Mouse (Mus musculus) forebrain, embryonic 10.5 days (tissue): Measurements from ENCODE around the gene Edn3. TPM values are rescaled to one million over a fixed set of nuclear protein-coding genes. Genes with fewer than 3 reads are reported as not detected.

Source experiments
- DNase-seq: peaks from one replicate; pipeline ENCODE4 v3.0.0-alpha.2; 2017; ENCODE audit warnings: low spot score; ENCODE audit errors: extremely low spot score
- H3K27ac ChIP-seq: fragments of 300-500 bp; sonication (generic); 2 replicates; pipeline ENCODE4 v1.5.1; 2016; ENCODE audit warnings: mild to moderate bottlenecking
- H3K27me3 ChIP-seq: fragments of 300-500 bp; sonication (generic); 2 replicates; pipeline ENCODE4 v1.6.1; 2016; ENCODE audit warnings: mild to moderate bottlenecking; ENCODE audit not compliant: poor library complexity, severe bottlenecking
- H3K36me3 ChIP-seq: fragments of 300-500 bp; sonication (generic); replicated peaks from 2 replicates; pipeline ENCODE4 v1.6.1; 2016; ENCODE audit warnings: mild to moderate bottlenecking, moderate library complexity
- H3K4me1 ChIP-seq: fragments of 300-500 bp; sonication (generic); 2 replicates; pipeline ENCODE4 v1.6.1; 2016
- H3K4me3 ChIP-seq: fragments of 300-500 bp; sonication (generic); 2 replicates; pipeline ENCODE4 v1.5.1; 2016; ENCODE audit warnings: mild to moderate bottlenecking, moderate library complexity
- H3K9me3 ChIP-seq: fragments of 300-500 bp; sonication (generic); 2 replicates; pipeline ENCODE4 v1.6.1; 2016; ENCODE audit warnings: mild to moderate bottlenecking, moderate library complexity
- WGBS: fragments of 180-500 bp; shearing (Covaris S2); methylation state at CpG from one replicate; pipeline ENCODE4 v1.1.7; 2016; 5-methylcytosine and 5-hydroxymethylcytosine counted together
- polyA plus RNA-seq: library from polyadenylated mRNA; unstranded; fragments of >200 nt; fragmentation: Nextera tagmentation; extraction: Ambion mirVana; gene quantifications from 2 replicates; pipeline ENCODE4 v1.2.1, GENCODE M21; 2016

Gene Edn3
- 8.1 and 8.8 TPM in 2 replicates for polyA plus RNA-seq

GRCm38 (mm10) chr2:174760479-174761121 is at the start of gene Edn3:
Gene Edn3 (plus strand): TSS chr2:174760619.
- DNase-seq: peak; percentile 52
- H3K27ac ChIP-seq: peak within 1 kb of the TSS; percentile 83
- no peaks in the 10 kb centered on the region for H3K36me3 ChIP-seq
- WGBS: 2% methylated on average over 44 of the region's 48 CpGs
- H3K4me1 ChIP-seq: peaks cover 20% of the 10 kb centered on the region
- peaks cover 44% of the 10 kb centered on the region for H3K27me3 ChIP-seq
- H3K4me3 ChIP-seq: peak within 1 kb of the TSS; percentile 60
- no peaks in the 10 kb centered on the region for H3K9me3 ChIP-seq

GRCm38 (mm10) chr2:174712043-174712442 is 48.4 kb upstream of the Edn3 start:
- Histone ChIP-seq H3K27me3 (no peaks in the 10 kb centered on the region), H3K27ac (no peak overlapping the region), H3K4me3 (no peak overlapping the region), H3K9me3 (no peaks in the 10 kb centered on the region), H3K4me1 (no peaks in the 10 kb centered on the region), H3K36me3 (no peaks in the 10 kb centered on the region)
- WGBS: 95% methylated on average over 1 of the region's 1 CpGs
- no peak for DNase-seq

GRCm38 (mm10) chr2:174715938-174716337 is 44.5 kb upstream of the Edn3 start:
- H3K27ac ChIP-seq: no peak overlapping the region
- DNase-seq: no peak
- no peak overlapping the region for H3K4me3 ChIP-seq
- H3K27me3 ChIP-seq: no peaks in the 10 kb centered on the region
- H3K4me1 ChIP-seq: no peaks in the 10 kb centered on the region
- no peaks in the 10 kb centered on the region for H3K9me3 ChIP-seq
- H3K36me3 ChIP-seq: no peaks in the 10 kb centered on the region

- 96% methylated on average over 4 of the region's 4 CpGs for WGBS
- Histone ChIP-seq H3K9me3 (no peaks in the 10 kb centered on the region), H3K36me3 (no peaks in the 10 kb centered on the region), H3K4me1 (0 out of 2 replicates have a peak, but pooled peaks cover 5% of the 10 kb centered on the region), H3K27me3 (no peaks in the 10 kb centered on the region), H3K4me3 (no peak overlapping the region), H3K27ac (no peak overlapping the region)
- DNase-seq: no peak
These were observed 42.6 kb upstream of the Edn3 start for GRCm38 (mm10) chr2:174717857-174718256.

DNA sequence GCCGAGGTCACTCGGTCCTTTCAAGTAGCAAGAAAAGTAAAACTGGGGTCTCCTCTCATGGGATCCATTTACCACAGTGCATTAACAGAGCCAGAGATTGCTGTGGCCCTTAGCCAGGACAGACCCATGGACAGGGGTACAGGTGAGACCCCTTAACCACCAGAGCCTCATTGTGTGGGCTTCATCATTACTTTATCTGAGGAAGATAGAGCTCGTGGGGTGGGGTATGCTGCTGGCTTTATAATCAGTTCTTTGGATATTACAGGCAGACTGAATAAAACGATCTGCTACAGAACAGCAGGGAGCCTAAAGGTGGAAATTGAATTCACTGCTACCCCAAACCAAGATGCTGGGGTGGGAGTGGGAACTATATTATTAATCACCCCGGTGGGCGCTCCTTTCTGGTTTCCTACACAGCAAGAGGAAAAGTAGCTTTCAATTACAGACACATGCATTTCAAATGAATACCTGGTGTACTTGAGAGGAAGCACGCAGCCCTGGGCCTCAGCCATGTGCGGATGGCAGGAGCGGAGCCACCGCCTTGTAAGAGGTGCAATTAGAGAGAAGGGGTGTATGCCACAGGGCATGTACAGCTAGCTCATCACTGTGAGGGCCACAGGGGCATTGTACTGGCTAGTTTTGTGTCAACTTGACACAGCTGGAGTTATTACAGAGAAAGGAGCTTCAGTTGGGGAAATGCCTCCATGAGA is 33.1 kb upstream of the Edn3 start:
- DNase-seq: peak; percentile 17
- WGBS: 68% methylated on average over 10 of the region's 10 CpGs
- H3K27me3 ChIP-seq: peaks cover 49% of the 10 kb centered on the region
- peaks cover 34% of the 10 kb centered on the region for H3K4me1 ChIP-seq
- H3K9me3 ChIP-seq: no peaks in the 10 kb centered on the region
- no peak overlapping the region for H3K27ac ChIP-seq
- H3K4me3 ChIP-seq: no peak overlapping the region
- no peaks in the 10 kb centered on the region for H3K36me3 ChIP-seq

GRCm38 (mm10) chr2:174731939-174732338 is 28.5 kb upstream of the Edn3 start:
- Histone ChIP-seq H3K4me3 (no peak overlapping the region), H3K4me1 (peaks cover 12% of the 10 kb centered on the region), H3K36me3 (no peaks in the 10 kb centered on the region), H3K27ac (no peak overlapping the region), H3K9me3 (no peaks in the 10 kb centered on the region), H3K27me3 (peaks cover 21% of the 10 kb centered on the region)
- no peak for DNase-seq
- 90% methylated on average over 5 of the region's 5 CpGs for WGBS

DNA sequence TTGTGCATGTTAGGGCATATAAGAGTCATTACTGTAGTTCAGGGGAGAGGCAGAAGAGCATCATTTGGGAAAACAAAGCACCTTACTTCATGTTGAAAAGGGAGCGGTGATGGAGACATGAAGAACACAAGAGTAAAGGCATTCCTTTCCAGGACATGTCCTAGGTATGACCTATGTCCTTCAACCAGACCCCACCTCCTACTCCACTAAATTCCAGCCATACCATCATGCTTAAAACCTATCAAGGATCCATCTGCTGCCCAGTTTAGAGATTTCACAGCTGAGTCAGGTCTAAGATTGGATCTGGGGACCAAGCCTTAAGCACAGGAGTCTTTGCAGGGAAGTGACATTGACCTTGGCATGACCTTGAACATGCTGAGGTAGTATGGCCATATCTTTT is 25.1 kb upstream of the Edn3 start:
- no peaks in the 10 kb centered on the region for H3K9me3 ChIP-seq
- H3K27ac ChIP-seq: no peak overlapping the region
- no peaks in the 10 kb centered on the region for H3K27me3 ChIP-seq
- DNase-seq: no peak
- H3K36me3 ChIP-seq: no peaks in the 10 kb centered on the region
- H3K4me1 ChIP-seq: peaks cover 5% of the 10 kb centered on the region
- H3K4me3 ChIP-seq: no peak overlapping the region
- 92% methylated on average over 1 of the region's 1 CpGs for WGBS

DNA sequence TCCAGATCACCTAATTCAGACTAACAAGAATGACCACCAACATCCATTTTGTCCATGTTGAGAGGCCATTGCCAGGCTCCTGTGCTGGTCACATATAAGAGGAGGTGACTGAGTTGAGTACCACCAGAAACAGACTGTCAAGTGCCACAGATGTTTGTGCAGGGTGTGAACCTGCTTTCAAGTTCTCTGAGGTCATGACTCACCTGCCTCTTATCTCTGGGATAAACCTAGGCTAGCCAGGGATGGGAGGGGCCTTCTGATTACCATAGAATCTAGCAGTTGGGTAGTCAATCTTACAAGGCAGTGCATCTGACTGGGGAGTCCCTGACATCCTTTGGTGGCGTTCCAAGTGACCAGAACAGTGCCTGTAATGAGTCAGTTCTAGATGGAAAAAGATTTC is 13.2 kb upstream of the Edn3 start:
- Histone ChIP-seq H3K36me3 (no peaks in the 10 kb centered on the region), H3K9me3 (no peaks in the 10 kb centered on the region), H3K27ac (no peak overlapping the region), H3K27me3 (no peaks in the 10 kb centered on the region), H3K4me3 (no peak overlapping the region), H3K4me1 (peaks cover 4% of the 10 kb centered on the region; the same call in 1 of the 2 replicates)
- 90% methylated on average over 1 of the region's 1 CpGs for WGBS
- no peak for DNase-seq

DNA sequence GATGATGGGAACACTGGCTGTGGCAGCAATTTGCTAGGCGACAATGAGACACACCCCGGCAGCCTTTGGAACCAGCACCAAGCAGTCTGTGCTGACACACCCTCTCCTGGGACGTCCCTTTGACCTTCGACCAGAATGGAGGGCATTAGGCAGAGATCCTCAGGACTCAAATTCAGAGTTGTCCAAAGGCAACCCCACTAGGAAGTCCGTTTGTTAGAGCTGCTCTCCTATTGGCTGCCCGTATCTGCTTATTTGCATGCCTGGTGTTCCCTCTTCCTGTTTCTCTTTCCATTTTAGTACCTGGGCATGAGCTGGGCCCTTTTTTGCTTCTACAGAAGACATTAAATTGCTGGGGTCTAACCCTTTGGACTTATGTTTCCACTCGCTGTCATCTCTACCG is 12.0 kb upstream of the Edn3 start:
- H3K4me3 ChIP-seq: no peak overlapping the region
- H3K27ac ChIP-seq: no peak overlapping the region
- no peaks in the 10 kb centered on the region for H3K27me3 ChIP-seq
- H3K36me3 ChIP-seq: no peaks in the 10 kb centered on the region
- peaks cover 4% of the 10 kb centered on the region; the same call in 1 of the 2 replicates for H3K4me1 ChIP-seq
- 83% methylated on average over 8 of the region's 8 CpGs for whole genome bisulfite sequencing
- no peak for DNase-seq
- no peaks in the 10 kb centered on the region for H3K9me3 ChIP-seq

DNA sequence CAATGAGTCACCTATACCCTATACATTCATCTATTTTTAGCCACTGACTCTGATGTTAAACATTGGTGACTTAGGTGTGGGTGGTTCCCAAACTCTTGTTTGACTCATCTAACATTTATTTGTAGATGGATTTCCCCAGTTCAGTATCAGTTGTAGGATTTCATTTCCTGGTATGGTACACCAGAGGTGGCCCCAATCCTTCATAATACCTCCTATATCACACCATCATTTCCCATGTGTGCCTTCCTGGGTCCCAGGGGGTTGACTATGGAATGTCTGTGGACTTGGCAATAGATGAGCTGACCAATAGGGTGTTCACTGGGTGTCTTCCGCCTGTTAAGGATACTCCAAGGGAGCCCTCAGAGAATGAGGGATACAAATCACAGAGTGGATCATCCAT is 7.2 kb upstream of the Edn3 start:
- Histone ChIP-seq H3K9me3 (no peaks in the 10 kb centered on the region), H3K27me3 (no peaks in the 10 kb centered on the region), H3K36me3 (no peaks in the 10 kb centered on the region), H3K27ac (no peak overlapping the region), H3K4me3 (no peak overlapping the region), H3K4me1 (peaks cover 4% of the 10 kb centered on the region; the same call in 1 of the 2 replicates)
- DNase-seq: no peak
- WGBS: 87% methylated on average over 1 of the region's 1 CpGs

GRCm38 (mm10) chr2:174754231-174754630 is 6.2 kb upstream of the Edn3 start:
- no peak for DNase-seq
- H3K4me3 ChIP-seq: no peak overlapping the region
- 87% methylated on average over 1 of the region's 1 CpGs for WGBS
- no peaks in the 10 kb centered on the region for H3K36me3 ChIP-seq
- peaks cover 4% of the 10 kb centered on the region; the same call in 1 of the 2 replicates for H3K4me1 ChIP-seq
- no peaks in the 10 kb centered on the region for H3K9me3 ChIP-seq
- no peak overlapping the region for H3K27ac ChIP-seq
- peaks cover 1% of the 10 kb centered on the region; the same call in 1 of the 2 replicates for H3K27me3 ChIP-seq

GRCm38 (mm10) chr2:174759189-174759588 is 1.2 kb upstream of the Edn3 start:
- Histone ChIP-seq H3K9me3 (no peaks in the 10 kb centered on the region), H3K4me3 (no peak overlapping the region), H3K27me3 (peaks cover 44% of the 10 kb centered on the region), H3K36me3 (no peaks in the 10 kb centered on the region), H3K27ac (no peak overlapping the region), H3K4me1 (peaks cover 20% of the 10 kb centered on the region)
- no peak for DNase-seq
- WGBS: 80% methylated on average over 4 of the region's 4 CpGs

DNA sequence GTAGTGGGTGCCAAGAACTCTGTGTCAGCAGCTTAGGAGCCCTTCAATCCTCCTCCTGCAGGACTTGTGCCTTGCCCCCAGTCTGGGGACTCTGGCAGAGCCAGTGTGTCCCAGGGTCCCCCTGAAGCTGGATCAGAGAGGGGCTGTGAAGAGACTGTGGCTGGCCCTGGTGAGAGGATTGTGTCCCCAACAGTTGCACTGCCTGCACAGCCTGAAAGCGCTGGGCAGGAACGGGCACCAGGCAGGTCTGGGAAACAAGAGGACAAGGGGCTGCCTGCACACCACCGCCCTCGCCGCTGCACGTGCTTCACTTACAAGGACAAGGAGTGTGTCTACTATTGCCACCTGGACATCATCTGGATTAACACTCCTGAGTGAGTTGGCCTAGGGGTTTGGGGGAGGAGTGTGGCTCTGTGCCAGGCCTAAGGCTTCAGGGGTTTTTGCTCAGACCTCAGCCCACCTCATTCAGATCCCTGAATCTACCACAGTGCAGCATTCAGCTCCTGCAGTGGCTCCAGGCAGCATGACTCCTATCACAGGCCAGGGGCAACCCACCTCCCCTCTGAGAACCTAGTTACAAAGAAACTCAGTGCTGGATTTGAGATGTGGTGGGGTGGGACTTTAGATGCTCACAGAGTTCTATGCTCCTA is 1.2 kb downstream of the Edn3 start:
- no peaks in the 10 kb centered on the region for H3K36me3 ChIP-seq
- no peaks in the 10 kb centered on the region for H3K9me3 ChIP-seq
- peaks cover 20% of the 10 kb centered on the region for H3K4me1 ChIP-seq
- DNase-seq: peak; percentile 28
- WGBS: 73% methylated on average over 6 of the region's 6 CpGs
- H3K27me3 ChIP-seq: peaks cover 44% of the 10 kb centered on the region
- H3K27ac ChIP-seq: peak overlapping the region; percentile 67
- peak overlapping the region; percentile 60 for H3K4me3 ChIP-seq
